Mouse (Mus musculus): Measurements from ENCODE around the gene Kcna5.

Kcna5 gene

GRCm38 (mm10) chr6:126535208-126535910 is at the start of gene Kcna5:
Gene Kcna5, minus strand, starts transcription at chr6:126535412.
- in situ Hi-C loops (cut with MboI, MseI): no loop called here

- in situ Hi-C loops (cut with MboI, MseI): no loop called here
These were observed 47.9 kb upstream of the Kcna5 start for GRCm38 (mm10) chr6:126583075-126583474.

- in situ Hi-C loops (cut with MboI, MseI): no loop called here
These were observed 46.4 kb upstream of the Kcna5 start for GRCm38 (mm10) chr6:126581632-126582031.

GRCm38 (mm10) chr6:126580571-126580970 is 45.4 kb upstream of the Kcna5 start:
- in situ Hi-C loops (cut with MboI, MseI): no loop called here

GRCm38 (mm10) chr6:126577415-126577814 is 42.2 kb upstream of the Kcna5 start:
- in situ Hi-C loops (cut with MboI, MseI): no loop called here

GRCm38 (mm10) chr6:126576566-126576965 is 41.4 kb upstream of the Kcna5 start:
- in situ Hi-C loops (cut with MboI, MseI): no loop called here

GRCm38 (mm10) chr6:126574778-126575177 is 39.6 kb upstream of the Kcna5 start:
- in situ Hi-C loops (cut with MboI, MseI): no loop called here

- in situ Hi-C loops (cut with MboI, MseI): no loop called here
These were observed 37.8 kb upstream of the Kcna5 start for GRCm38 (mm10) chr6:126573021-126573420.

- in situ Hi-C loops (cut with MboI, MseI): no loop called here
These were observed 34.6 kb upstream of the Kcna5 start for GRCm38 (mm10) chr6:126569809-126570208.

GRCm38 (mm10) chr6:126568046-126568830 is 33.0 kb upstream of the Kcna5 start:
- in situ Hi-C loops (cut with MboI, MseI): no loop called here

GRCm38 (mm10) chr6:126567326-126567725 is 32.1 kb upstream of the Kcna5 start:
- in situ Hi-C loops (cut with MboI, MseI): no loop called here

- in situ Hi-C loops (cut with MboI, MseI): no loop called here
These were observed 29.2 kb upstream of the Kcna5 start for GRCm38 (mm10) chr6:126564376-126564775.

GRCm38 (mm10) chr6:126563898-126564297 is 28.7 kb upstream of the Kcna5 start:
- in situ Hi-C loops (cut with MboI, MseI): no loop called here

- in situ Hi-C loops (cut with MboI, MseI): no loop called here
These were observed 26.5 kb upstream of the Kcna5 start for GRCm38 (mm10) chr6:126561702-126562101.

- in situ Hi-C loops (cut with MboI, MseI): no loop called here
These were observed 25.5 kb upstream of the Kcna5 start for GRCm38 (mm10) chr6:126560696-126561095.

- in situ Hi-C loops (cut with MboI, MseI): no loop called here
These were observed 24.8 kb upstream of the Kcna5 start for GRCm38 (mm10) chr6:126560036-126560435.

GRCm38 (mm10) chr6:126558276-126558675 is 23.1 kb upstream of the Kcna5 start:
- in situ Hi-C loops (cut with MboI, MseI): no loop called here

GRCm38 (mm10) chr6:126553812-126554211 is 18.6 kb upstream of the Kcna5 start:
- in situ Hi-C loops (cut with MboI, MseI): loop anchor here in 1 of 2 experiments (5.0 kb wide), 1 partner anchor 138 kb away; no protein-coding TSS in a partner anchor

GRCm38 (mm10) chr6:126551862-126552395 is 16.7 kb upstream of the Kcna5 start:
- in situ Hi-C loops (cut with MboI, MseI): loop anchor here in 1 of 2 experiments (5.0 kb wide), 1 partner anchor 140 kb away; no protein-coding TSS in a partner anchor

GRCm38 (mm10) chr6:126544107-126545036 is 9.2 kb upstream of the Kcna5 start:
- in situ Hi-C loops (cut with MboI, MseI): no loop called here

GRCm38 (mm10) chr6:126542724-126543123 is 7.5 kb upstream of the Kcna5 start:
- in situ Hi-C loops (cut with MboI, MseI): no loop called here
